Mouse (Mus musculus) heart, postnatal 0 days (tissue): ENCODE data around the gene Prl8a9. TPM values are rescaled to one million over a fixed set of nuclear protein-coding genes. Genes with fewer than 3 reads are reported as not detected.

ENCODE experiments used
- ATAC-seq: fragments of 200-750 bp; cut with Nextera tagmentation; 2 replicates; pipeline ENCODE4 v1.8.0; 2017; ENCODE audit warnings: low read depth, moderate number of reproducible peaks, moderate library complexity; ENCODE audit not compliant: insufficient read depth
- DNase-seq: peaks from one replicate; pipeline ENCODE4 v3.0.0-alpha.2; 2016; ENCODE audit warnings: low spot score
- H3K27ac ChIP-seq: fragments of 300-500 bp; sonication (generic); 2 replicates; pipeline ENCODE4 v1.5.1; 2014; ENCODE audit warnings: low read depth, mild to moderate bottlenecking
- H3K27me3 ChIP-seq: fragments of 300-500 bp; sonication (generic); 2 replicates; pipeline ENCODE4 v1.6.1; 2014; ENCODE audit warnings: low read length, mixed read lengths; ENCODE audit not compliant: control insufficient read depth, insufficient read depth
- H3K36me3 ChIP-seq: fragments of 300-500 bp; sonication (generic); replicated peaks from 2 replicates; pipeline ENCODE4 v1.6.1; 2014; ENCODE audit warnings: low read length, mixed read lengths; ENCODE audit not compliant: control insufficient read depth, insufficient read depth
- H3K4me1 ChIP-seq: fragments of 300-500 bp; sonication (generic); 2 replicates; pipeline ENCODE4 v1.6.1; 2014; ENCODE audit warnings: antibody characterized with exemption; ENCODE audit not compliant: control insufficient read depth, insufficient read depth
- H3K4me2 ChIP-seq: fragments of 300-500 bp; sonication (generic); 2 replicates; pipeline ENCODE4 v1.6.1; 2014; ENCODE audit warnings: low read depth, mild to moderate bottlenecking, low read length, moderate library complexity
- H3K4me3 ChIP-seq: fragments of 300-500 bp; sonication (generic); 2 replicates; pipeline ENCODE4 v1.5.1; 2014; ENCODE audit warnings: low read depth, low read length
- H3K9ac ChIP-seq: fragments of 300-500 bp; sonication (generic); replicated peaks from 2 replicates; pipeline ENCODE4 v1.6.1; 2014; ENCODE audit warnings: low read depth, low read length, mixed read lengths
- H3K9me3 ChIP-seq: fragments of 300-500 bp; sonication (generic); replicated peaks from 2 replicates; pipeline ENCODE4 v1.6.1; 2016; ENCODE audit warnings: low read length; ENCODE audit not compliant: control insufficient read depth
- CTCF ChIP-seq: IDR thresholded peaks from 2 replicates; pipeline ENCODE4 v1.5.1; 2016; ENCODE audit warnings: antibody characterized with exemption, control low read depth, low read depth
- EP300 ChIP-seq: IDR thresholded peaks from 2 replicates; pipeline ENCODE4 v1.6.1; 2016; ENCODE audit warnings: antibody characterized with exemption, low read depth
- WGBS: fragments of 180-500 bp; shearing (Covaris S2); extraction: QIAGEN DNeasy Blood & Tissue Kit; methylation state at CpG from one replicate; pipeline ENCODE4 v1.1.7; 2014; 5-methylcytosine and 5-hydroxymethylcytosine counted together
- polyA plus RNA-seq: library from polyadenylated mRNA; unstranded; fragments of >200 nt; fragmentation: Nextera tagmentation; extraction: Ambion mirVana; gene quantifications from 2 replicates; pipeline ENCODE4 v1.2.1, GENCODE M21; 2015
- total RNA-seq: library from RNA; depleted of rRNA; stranded (reverse); fragments of >200 nt; gene quantifications from 2 replicates; pipeline ENCODE4 v1.2.3, GENCODE M21; 2014; ENCODE audit warnings: low replicate concordance; rRNA removed

The Prl8a9 gene
- total RNA-seq (not detected in 2 replicates), polyA plus RNA-seq (not detected in 2 replicates)

DNA sequence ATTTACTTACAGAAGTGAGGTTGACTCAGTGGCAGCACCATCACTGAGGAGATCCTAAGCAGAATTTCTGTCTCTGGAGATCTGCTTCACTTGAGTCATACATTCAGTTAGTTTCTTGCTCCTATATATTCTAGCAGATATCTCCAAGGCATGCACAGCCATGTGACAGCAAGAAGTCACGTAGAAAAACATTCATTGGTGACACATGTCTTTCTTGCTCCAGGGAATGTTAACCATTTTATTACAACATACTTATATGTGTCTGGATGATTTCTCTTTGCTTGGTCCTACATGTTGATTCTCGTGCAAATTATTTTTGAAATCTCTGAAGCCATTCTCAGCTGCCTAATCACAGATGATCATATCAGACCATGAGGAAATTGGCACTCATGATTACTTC lies at the start of gene Prl8a9:
Gene Prl8a9 (minus strand): TSS at position 101 of the 400 bp plus-strand sequence.
- Histone ChIP-seq H3K9ac (no peak within 1 kb of the TSS), H3K27me3 (no peaks in the 10 kb centered on the region), H3K27ac (no peak within 1 kb of the TSS), H3K36me3 (no peaks in the 10 kb centered on the region), H3K4me3 (no peak within 1 kb of the TSS), H3K9me3 (no peaks in the 10 kb centered on the region), H3K4me2 (no peak within 1 kb of the TSS), H3K4me1 (no peaks in the 10 kb centered on the region)
- DNase-seq, result no peak
- 56% methylated on average over 2 of the region's 2 CpGs for WGBS
- no peak for TF ChIP-seq EP300
- TF ChIP-seq CTCF, result no peak
- ATAC-seq, result no peak

DNA sequence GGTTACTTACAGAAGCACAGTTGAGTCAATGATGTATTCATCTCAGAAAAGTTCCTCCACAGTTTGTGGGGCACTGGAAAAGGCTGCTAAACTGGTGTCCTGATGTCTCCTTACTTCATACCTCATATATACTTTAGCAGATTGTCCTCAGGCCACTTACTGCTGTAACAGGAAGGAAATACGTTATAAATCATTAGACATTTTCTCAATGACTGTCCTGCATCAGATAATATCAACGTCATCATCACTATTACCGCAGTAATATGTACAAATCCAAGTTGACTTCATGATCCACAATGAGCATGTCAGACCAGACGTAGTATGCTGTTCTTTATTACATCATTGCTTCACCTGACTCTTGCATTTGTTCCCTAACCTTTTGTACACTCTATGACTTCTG lies 46.1 kb upstream of the Prl8a9 start, which contains the start of gene Prl7b1:
Gene Prl7b1 (minus strand): TSS at position 101 of the 400 bp plus-strand sequence.
- Histone ChIP-seq H3K4me3 (no peak within 1 kb of the TSS), H3K27ac (no peak within 1 kb of the TSS), H3K4me2 (no peak within 1 kb of the TSS), H3K36me3 (no peaks in the 10 kb centered on the region), H3K4me1 (no peaks in the 10 kb centered on the region), H3K9me3 (no peaks in the 10 kb centered on the region), H3K27me3 (no peaks in the 10 kb centered on the region), H3K9ac (no peak within 1 kb of the TSS)
- 54% methylated on average over 4 of the region's 4 CpGs for WGBS
- ATAC-seq, result no peak
- DNase-seq, result no peak
- TF ChIP-seq EP300 (no peak), CTCF (no peak)

GRCm38 (mm10) chr13:27582071-27582470 lies 17.7 kb upstream of the Prl8a9 start, which contains the start of gene Prl8a1:
TSS of gene Prl8a1 (minus strand) at chr13:27582171.
- no peak for DNase-seq
- no peaks in the 10 kb centered on the region for H3K27me3 ChIP-seq
- no peaks in the 10 kb centered on the region for H3K36me3 ChIP-seq
- TF ChIP-seq EP300 (no peak), CTCF (no peak)
- no peak for ATAC-seq
- 66% methylated on average over 2 of the region's 2 CpGs for WGBS
- no peaks in the 10 kb centered on the region for H3K4me1 ChIP-seq
- H3K9ac ChIP-seq, result no peak within 1 kb of the TSS
- H3K27ac ChIP-seq, result no peak within 1 kb of the TSS
- no peaks in the 10 kb centered on the region for H3K9me3 ChIP-seq
- H3K4me2 ChIP-seq, result no peak within 1 kb of the TSS
- no peak within 1 kb of the TSS for H3K4me3 ChIP-seq

- DNase-seq, result no peak
- TF ChIP-seq EP300, result no peak
- no peak for TF ChIP-seq CTCF
- ATAC-seq, result no peak
- no peaks in the 10 kb centered on the region for H3K9me3 ChIP-seq
- no peaks in the 10 kb centered on the region for H3K4me1 ChIP-seq
- H3K4me2 ChIP-seq, result no peak overlapping the region
- no peaks in the 10 kb centered on the region for H3K27me3 ChIP-seq
- no peaks in the 10 kb centered on the region for H3K36me3 ChIP-seq
- no peak overlapping the region for H3K4me3 ChIP-seq
- H3K9ac ChIP-seq, result no peak overlapping the region
- no peak overlapping the region for H3K27ac ChIP-seq
These were observed 11.1 kb downstream of the Prl8a9 start for GRCm38 (mm10) chr13:27553336-27553735.

GRCm38 (mm10) chr13:27523156-27523555 lies 41.2 kb downstream of the Prl8a9 start:
- no peak for TF ChIP-seq EP300
- WGBS, result 68% methylated on average over 4 of the region's 4 CpGs
- H3K27me3 ChIP-seq, result no peaks in the 10 kb centered on the region
- H3K9me3 ChIP-seq, result no peaks in the 10 kb centered on the region
- no peak overlapping the region for H3K4me2 ChIP-seq
- H3K36me3 ChIP-seq, result no peaks in the 10 kb centered on the region
- no peak for ATAC-seq
- no peak overlapping the region for H3K4me3 ChIP-seq
- no peaks in the 10 kb centered on the region for H3K4me1 ChIP-seq
- no peak overlapping the region for H3K9ac ChIP-seq
- H3K27ac ChIP-seq, result no peak overlapping the region
- DNase-seq, result no peak

DNA sequence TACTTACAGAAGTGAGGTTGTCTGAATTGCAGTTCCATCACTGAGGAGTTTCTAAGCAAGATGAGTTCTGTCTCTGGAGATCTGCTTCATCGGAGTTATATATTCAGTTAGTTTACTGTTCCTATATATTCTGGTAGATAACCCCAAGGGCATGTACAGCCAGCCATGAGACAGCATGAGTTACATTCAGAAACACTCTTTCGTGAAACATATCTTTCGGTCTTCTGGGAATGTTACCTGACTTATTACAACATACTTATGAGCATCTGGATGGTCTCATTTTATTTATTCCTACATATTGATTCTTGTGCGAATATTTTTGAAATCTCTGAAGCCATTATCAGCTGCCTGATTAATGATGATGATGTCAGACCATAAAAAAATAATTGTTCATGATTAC lies 51.3 kb downstream of the Prl8a9 start, which contains the start of gene Prl8a8:
Gene Prl8a8 (minus strand): TSS at position 101 of the 400 bp plus-strand sequence.
- Histone ChIP-seq H3K36me3 (no peaks in the 10 kb centered on the region), H3K9ac (no peak within 1 kb of the TSS), H3K4me2 (no peak within 1 kb of the TSS), H3K4me1 (no peaks in the 10 kb centered on the region), H3K9me3 (no peaks in the 10 kb centered on the region), H3K4me3 (no peak within 1 kb of the TSS), H3K27me3 (no peaks in the 10 kb centered on the region), H3K27ac (no peak within 1 kb of the TSS)
- ATAC-seq, result no peak
- WGBS, result 76% methylated on average over 4 of the region's 4 CpGs
- TF ChIP-seq EP300 (no peak), CTCF (no peak)
- no peak for DNase-seq

Other genes starting within 250 kb of the Prl8a9 start
- gene Prl8a2, start 218.9 kb downstream of the Prl8a9 start, total RNA-seq, result not detected in 2 replicates
- gene Prl8a2, start 218.9 kb downstream of the Prl8a9 start, polyA plus RNA-seq, result not detected in 2 replicates
- gene Prl2b1, start 173.8 kb downstream of the Prl8a9 start, total RNA-seq, result not detected in 2 replicates
- gene Prl2b1, start 173.8 kb downstream of the Prl8a9 start, polyA plus RNA-seq, result not detected in 2 replicates
- not detected in 2 replicates for gene Prl8a6, start 125.9 kb downstream of the Prl8a9 start, total RNA-seq
- gene Prl8a6, start 125.9 kb downstream of the Prl8a9 start, polyA plus RNA-seq, result not detected in 2 replicates
- gene Prl8a8, start 51.4 kb downstream of the Prl8a9 start, total RNA-seq, result not detected in 2 replicates
- gene Prl8a8, start 51.4 kb downstream of the Prl8a9 start, polyA plus RNA-seq, result not detected in 2 replicates
- gene Prl8a1, start 17.6 kb upstream of the Prl8a9 start, total RNA-seq, result not detected in 2 replicates
- not detected in 2 replicates for gene Prl8a1, start 17.6 kb upstream of the Prl8a9 start, polyA plus RNA-seq
- not detected in 2 replicates for gene Prl7b1, start 46.0 kb upstream of the Prl8a9 start, total RNA-seq
- not detected in 2 replicates for gene Prl7b1, start 46.0 kb upstream of the Prl8a9 start, polyA plus RNA-seq
- gene Prl7a1, start 77.9 kb upstream of the Prl8a9 start, total RNA-seq, result not detected in 2 replicates
- gene Prl7a1, start 77.9 kb upstream of the Prl8a9 start, polyA plus RNA-seq, result not detected in 2 replicates
- gene Prl7a2, start 103.4 kb upstream of the Prl8a9 start, total RNA-seq, result not detected in 2 replicates
- not detected in 2 replicates for gene Prl7a2, start 103.4 kb upstream of the Prl8a9 start, polyA plus RNA-seq
- gene Prl7d1, start 152.1 kb upstream of the Prl8a9 start, total RNA-seq, result not detected in 2 replicates
- gene Prl7d1, start 152.1 kb upstream of the Prl8a9 start, polyA plus RNA-seq, result not detected in 2 replicates
- not detected in 2 replicates for gene Prl7c1, start 216.2 kb upstream of the Prl8a9 start, total RNA-seq
- not detected in 2 replicates for gene Prl7c1, start 216.2 kb upstream of the Prl8a9 start, polyA plus RNA-seq
- not detected in 2 replicates for gene Prl2a1, start 237.0 kb upstream of the Prl8a9 start, total RNA-seq
- gene Prl2a1, start 237.0 kb upstream of the Prl8a9 start, polyA plus RNA-seq, result not detected in 2 replicates